Mouse (Mus musculus): ENCODE data around the gene Gbx1. TPM values are rescaled to one million over a fixed set of nuclear protein-coding genes. Genes with fewer than 3 reads are reported as not detected.
A peak's percentile ranks its signal among the peaks of the same experiment; 100 is the strongest.

Gene Gbx1
- total and polyA plus RNA-seq, 3 experiments: 0.08 to 0.49 TPM; not detected in 1

GRCm38 (mm10) chr5:24502786-24503185, 24.2 kb downstream of the Gbx1 start:
- no peak overlapping the region for H3K27ac ChIP-seq (ENCODE audit: control insufficient read depth, low read depth, low read length)
- TF ChIP-seq SIN3A (IDR thresholded peaks at IDR 0.05; ENCODE audit: low read length) (no peak), ELF1 (IDR thresholded peaks at IDR 0.05; ENCODE audit: low read depth, low read length) (no peak), ZNF384 (IDR thresholded peaks at IDR 0.05; ENCODE audit: low read depth, low read length) (no peak), KAT2A (conservative IDR thresholded peaks at IDR 0.05; ENCODE audit: low read depth, low read length) (no peak), E2F4 (IDR thresholded peaks at IDR 0.05; ENCODE audit: borderline replicate concordance, low read depth, low read length) (no peak), TBP (IDR thresholded peaks at IDR 0.05; ENCODE audit: low read depth, low read length) (no peak)
- no peak for DNase-seq (ENCODE audit: low read depth, low spot score)
- no peaks in the 10 kb centered on the region for H3K79me2 ChIP-seq (ENCODE audit: control insufficient read depth, insufficient read depth, low read length, poor library complexity)
- H3K9me3 ChIP-seq (replicated peaks; ENCODE audit: insufficient read depth, low read length): no peaks in the 10 kb centered on the region
- no peaks in the 10 kb centered on the region for H3K27me3 ChIP-seq (ENCODE audit: control insufficient read depth in 1 of 2, insufficient read depth in 2 of 2, low read length in 2 of 2)
- H3K4me1 ChIP-seq (ENCODE audit: control insufficient read depth in 1 of 2, insufficient read depth in 2 of 2, low read length in 2 of 2): peaks cover 8 to 19% of the 10 kb centered on the region in 2 experiments
- peaks cover 7 to 12% of the 10 kb centered on the region in 2 experiments for H3K36me3 ChIP-seq (ENCODE audit: control insufficient read depth in 1 of 2, insufficient read depth in 2 of 2, low read length in 2 of 2)
- no peak overlapping the region for H3K4me3 ChIP-seq (ENCODE audit: control insufficient read depth in 1 of 2, insufficient read depth in 1 of 2, low read depth in 2 of 2, low read length in 2 of 2)
- H3K9ac ChIP-seq (ENCODE audit: control insufficient read depth, low read depth, low read length, poor library complexity, severe bottlenecking): no peak overlapping the region

DNA sequence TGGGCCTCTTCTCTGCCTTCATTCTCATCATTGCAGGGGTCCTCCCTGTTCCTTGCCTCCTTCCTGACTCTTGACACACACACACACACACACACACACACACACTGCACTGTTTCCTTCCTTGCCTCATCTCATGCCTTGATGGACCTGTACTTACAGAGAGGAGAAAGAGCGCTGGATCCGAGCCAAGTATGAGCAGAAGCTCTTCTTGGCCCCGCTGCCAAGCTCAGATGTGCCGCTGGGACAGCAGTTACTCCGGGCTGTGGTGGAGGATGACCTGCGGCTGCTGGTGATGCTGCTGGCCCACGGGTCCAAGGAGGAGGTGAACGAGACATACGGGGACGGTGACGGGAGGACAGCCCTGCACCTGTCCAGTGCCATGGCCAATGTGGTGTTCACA, 26.2 kb downstream of the Gbx1 start:
- Histone ChIP-seq H3K36me3 (ENCODE audit: control insufficient read depth in 1 of 2, insufficient read depth in 2 of 2, low read length in 2 of 2) (peaks cover 9% of the 10 kb centered on the region in 2 experiments), H3K27ac (ENCODE audit: control insufficient read depth, low read depth, low read length) (no peak overlapping the region), H3K4me3 (ENCODE audit: control insufficient read depth in 1 of 2, insufficient read depth in 1 of 2, low read depth in 2 of 2, low read length in 2 of 2) (no peak overlapping the region), H3K4me1 (ENCODE audit: control insufficient read depth in 1 of 2, insufficient read depth in 2 of 2, low read length in 2 of 2) (peaks cover 8 to 16% of the 10 kb centered on the region in 2 experiments), H3K79me2 (ENCODE audit: control insufficient read depth, insufficient read depth, low read length, poor library complexity) (no peaks in the 10 kb centered on the region), H3K27me3 (ENCODE audit: control insufficient read depth in 1 of 2, insufficient read depth in 2 of 2, low read length in 2 of 2) (no peaks in the 10 kb centered on the region), H3K9ac (ENCODE audit: control insufficient read depth, low read depth, low read length, poor library complexity, severe bottlenecking) (no peak overlapping the region), H3K9me3 (replicated peaks; ENCODE audit: insufficient read depth, low read length) (no peaks in the 10 kb centered on the region)
- DNase-seq (ENCODE audit: low read depth, low spot score): peak; percentile 35
- no peak for TF ChIP-seq CHD2 (IDR thresholded peaks at IDR 0.05; ENCODE audit: low read length)
- TF ChIP-seq MYB (IDR thresholded peaks at IDR 0.05; ENCODE audit: low read depth, low read length): no peak
- no peak for TF ChIP-seq ZC3H11A (IDR thresholded peaks at IDR 0.05; ENCODE audit: low read depth, low read length)
- no peak for TF ChIP-seq ELF1 (IDR thresholded peaks at IDR 0.05; ENCODE audit: low read depth, low read length)
- no peak for TF ChIP-seq GABPA (IDR thresholded peaks at IDR 0.05; ENCODE audit: low read depth, low read length)
- TF ChIP-seq MAFK (IDR thresholded peaks at IDR 0.05; ENCODE audit: borderline replicate concordance, low read depth, low read length): no peak

DNA sequence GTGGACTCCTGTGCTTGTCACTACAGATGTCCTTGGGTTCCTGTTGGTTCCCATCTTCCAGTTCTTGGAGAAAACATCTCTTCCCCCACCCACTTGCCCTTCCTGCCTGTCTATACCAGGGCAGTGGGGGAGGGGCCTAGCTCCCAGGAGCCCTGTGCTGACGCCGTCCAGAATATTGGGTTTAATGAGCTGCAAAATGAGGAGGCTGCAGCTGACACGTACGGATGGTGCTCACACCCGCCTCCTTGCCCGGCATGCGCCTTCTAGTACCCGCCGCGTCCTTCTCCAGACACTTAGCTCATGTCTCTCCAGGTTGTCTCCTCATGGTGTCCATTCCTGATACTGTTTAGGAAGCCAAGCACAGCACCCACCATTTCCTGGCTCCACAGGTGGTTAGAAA, 27.9 kb downstream of the Gbx1 start:
- Histone ChIP-seq H3K27ac (ENCODE audit: control insufficient read depth, low read depth, low read length) (no peak overlapping the region), H3K79me2 (ENCODE audit: control insufficient read depth, insufficient read depth, low read length, poor library complexity) (no peaks in the 10 kb centered on the region), H3K36me3 (ENCODE audit: control insufficient read depth in 1 of 2, insufficient read depth in 2 of 2, low read length in 2 of 2) (peaks cover 0 to 11% of the 10 kb centered on the region in 2 experiments; a peak in 2 of 4 replicates), H3K4me3 (ENCODE audit: control insufficient read depth in 1 of 2, insufficient read depth in 1 of 2, low read depth in 2 of 2, low read length in 2 of 2) (no peak overlapping the region), H3K27me3 (ENCODE audit: control insufficient read depth in 1 of 2, insufficient read depth in 2 of 2, low read length in 2 of 2) (no peaks in the 10 kb centered on the region), H3K9me3 (replicated peaks; ENCODE audit: insufficient read depth, low read length) (no peaks in the 10 kb centered on the region), H3K9ac (ENCODE audit: control insufficient read depth, low read depth, low read length, poor library complexity, severe bottlenecking) (no peak overlapping the region), H3K4me1 (ENCODE audit: control insufficient read depth in 1 of 2, insufficient read depth in 2 of 2, low read length in 2 of 2) (no peaks in the 10 kb centered on the region)
- TF ChIP-seq RCOR1 (IDR thresholded peaks at IDR 0.05; ENCODE audit: low read depth, low read length): no peak
- TF ChIP-seq ZNF384 (IDR thresholded peaks at IDR 0.05; ENCODE audit: low read depth, low read length): no peak
- no peak for TF ChIP-seq MXI1 (IDR thresholded peaks at IDR 0.05; ENCODE audit: low read depth, low read length)
- TF ChIP-seq CHD1 (IDR thresholded peaks at IDR 0.05; ENCODE audit: low read depth, low read length): no peak
- TF ChIP-seq GABPA (IDR thresholded peaks at IDR 0.05; ENCODE audit: low read depth, low read length): no peak
- no peak for TF ChIP-seq MYB (IDR thresholded peaks at IDR 0.05; ENCODE audit: low read depth, low read length)
- TF ChIP-seq CHD2 (IDR thresholded peaks at IDR 0.05; ENCODE audit: low read length): no peak
- no peak for TF ChIP-seq ELF1 (IDR thresholded peaks at IDR 0.05; ENCODE audit: low read depth, low read length)
- TF ChIP-seq TAL1 (IDR thresholded peaks at IDR 0.05; ENCODE audit: low read length): no peak
- no peak for TF ChIP-seq TCF12 (IDR thresholded peaks at IDR 0.05; ENCODE audit: low read depth, low read length)
- TF ChIP-seq ZMIZ1 (IDR thresholded peaks at IDR 0.05; ENCODE audit: low read depth, low read length): no peak
- TF ChIP-seq E2F4 (IDR thresholded peaks at IDR 0.05; ENCODE audit: borderline replicate concordance, low read depth, low read length): no peak
- no peak for TF ChIP-seq EP300 (IDR thresholded peaks at IDR 0.05; ENCODE audit: low read depth in 1 of 2, low read length in 2 of 2)
- no peak for DNase-seq (ENCODE audit: low read depth, low spot score)

All from MEL (cell line).